Mouse (Mus musculus) gastrocnemius, postnatal 25 days (tissue): Measurements from ENCODE around the gene Tagln2. TPM values are rescaled to one million over a fixed set of nuclear protein-coding genes. Genes with fewer than 3 reads are reported as not detected.

Experiments
- DNase-seq: peaks from one replicate; pipeline ENCODE4 v3.0.0; 2022
- total RNA-seq, 2 experiments: library from RNA; stranded (reverse); gene quantifications; 1 replicate in 1 of 2; 2 replicates in 1 of 2; pipeline ENCODE4 v1.2.3; 2021

Gene Tagln2
- total RNA-seq, 2 experiments from 2014 or later = 24.8 to 33.7 TPM

GRCm38 (mm10) chr1:172526380-172527081 lies 26.7 kb downstream of the Tagln2 start:
- DNase-seq = no peak

GRCm38 (mm10) chr1:172527431-172527830 lies 27.6 kb downstream of the Tagln2 start:
- DNase-seq = no peak

- peak; percentile 78 for DNase-seq
These were observed 28.9 kb downstream of the Tagln2 start for GRCm38 (mm10) chr1:172528701-172529100.

- DNase-seq = no peak
These were observed 30.8 kb downstream of the Tagln2 start for GRCm38 (mm10) chr1:172530544-172531220.

- no peak for DNase-seq
These were observed 32.7 kb downstream of the Tagln2 start for GRCm38 (mm10) chr1:172532551-172532950.

GRCm38 (mm10) chr1:172535116-172535515 lies 35.3 kb downstream of the Tagln2 start:
- no peak for DNase-seq

GRCm38 (mm10) chr1:172539827-172540226 lies 40.0 kb downstream of the Tagln2 start:
- DNase-seq = no peak

- DNase-seq = no peak
These were observed 40.5 kb downstream of the Tagln2 start for GRCm38 (mm10) chr1:172540283-172540820.

GRCm38 (mm10) chr1:172546062-172546461 lies 46.2 kb downstream of the Tagln2 start:
- no peak for DNase-seq

- DNase-seq = no peak
These were observed 48.7 kb downstream of the Tagln2 start for GRCm38 (mm10) chr1:172548501-172548900.

- no peak for DNase-seq
These were observed 49.5 kb downstream of the Tagln2 start for GRCm38 (mm10) chr1:172549314-172549713.

- no peak for DNase-seq
These were observed 49.9 kb downstream of the Tagln2 start for GRCm38 (mm10) chr1:172549717-172550116.

GRCm38 (mm10) chr1:172550551-172550951 lies 50.7 kb downstream of the Tagln2 start:
- peak; percentile 45 for DNase-seq

- no peak for DNase-seq
These were observed 51.2 kb downstream of the Tagln2 start for GRCm38 (mm10) chr1:172551009-172551408.

- no peak for DNase-seq
These were observed 52.8 kb downstream of the Tagln2 start for GRCm38 (mm10) chr1:172552623-172553022.

GRCm38 (mm10) chr1:172555638-172556037 lies 55.8 kb downstream of the Tagln2 start, which contains the start of gene Vsig8:
Gene Vsig8, plus strand, starts transcription at chr1:172555938.
- DNase-seq = no peak

Other genes with a start within 250 kb of the Tagln2 start
- gene Atp1a4, start 241.6 kb upstream of the Tagln2 start, total RNA-seq = under 1 TPM; 0.59 to 0.88 TPM
- gene Igsf8, start 238.4 kb upstream of the Tagln2 start, total RNA-seq = 10 to 100 TPM in 1 of 2 experiments, 1 to 10 TPM in 1; 9.2 to 10.7 TPM
- gene Atp1a2, start 202.0 kb upstream of the Tagln2 start, total RNA-seq = 1,000 to 10,000 TPM; 1,026 to 1,397 TPM
- gene Kcnj9, start 170.7 kb upstream of the Tagln2 start, total RNA-seq = not detected
- under 1 TPM; 0.08 to 0.13 TPM for gene Kcnj10, start 158.8 kb upstream of the Tagln2 start, total RNA-seq
- gene Pigm, start 123.5 kb upstream of the Tagln2 start, total RNA-seq = 1 to 10 TPM; 3.4 to 3.6 TPM
- gene Slamf9, start 24.7 kb upstream of the Tagln2 start, total RNA-seq = under 1 TPM; 0.20 to 0.35 TPM
- gene Igsf9, start 18.3 kb upstream of the Tagln2 start, total RNA-seq = under 1 TPM in 1 of 2 experiments, not detected in 1; 0.19 TPM
- gene Cfap45, start 20.8 kb downstream of the Tagln2 start, total RNA-seq = not detected
- gene Vsig8, start 55.9 kb downstream of the Tagln2 start, total RNA-seq = not detected
- under 1 TPM in 1 of 2 experiments, not detected in 1; 0.21 TPM for gene Slamf8, start 90.5 kb downstream of the Tagln2 start, total RNA-seq
- gene Fcrl6, start 102.5 kb downstream of the Tagln2 start, total RNA-seq = not detected
- 10 to 100 TPM; 25.2 to 30.2 TPM for gene Dusp23, start 132.9 kb downstream of the Tagln2 start, total RNA-seq
- not detected for gene Crp, start 198.0 kb downstream of the Tagln2 start, total RNA-seq